Mouse (Mus musculus) fat pad, adult 2 months (tissue): Measurements from ENCODE around the gene Gm49395.
A peak's percentile ranks its signal among the peaks of the same experiment; 100 is the strongest.

ENCODE experiments used
- DNase-seq: peaks from one replicate; pipeline ENCODE4 v3.0.0-alpha.2; 2011; ENCODE audit warnings: low read depth, low spot score; ENCODE audit errors: extremely low read depth

The Gm49395 gene

GRCm38 (mm10) chr13:115099381-115099780 is 2.3 kb downstream of the Gm49395 start:
- no peak for DNase-seq

GRCm38 (mm10) chr13:115098227-115098626 is 3.5 kb downstream of the Gm49395 start:
- DNase-seq: no peak

DNA sequence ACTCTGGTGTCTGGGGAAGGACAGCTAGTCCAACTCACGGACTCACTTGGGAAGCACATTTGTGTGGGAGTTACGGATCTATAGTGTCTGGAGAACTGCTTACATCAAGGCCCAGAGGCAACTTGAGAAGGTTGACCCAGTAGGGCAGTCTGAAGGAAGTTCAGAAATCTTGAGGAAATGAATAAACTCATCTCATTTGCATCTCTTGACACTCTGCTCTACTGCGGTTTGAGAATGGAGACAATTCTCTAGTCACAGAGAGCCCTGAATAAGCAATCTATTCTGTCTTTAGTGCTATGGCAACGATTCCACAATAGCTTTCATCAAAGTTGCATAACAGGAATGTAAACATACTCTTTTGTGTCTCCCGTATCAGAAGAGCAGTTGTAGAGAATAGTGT is 4.8 kb downstream of the Gm49395 start:
- DNase-seq: no peak

- no peak for DNase-seq
Observed at GRCm38 (mm10) chr13:115096216-115096615, 5.5 kb downstream of the Gm49395 start.

DNA sequence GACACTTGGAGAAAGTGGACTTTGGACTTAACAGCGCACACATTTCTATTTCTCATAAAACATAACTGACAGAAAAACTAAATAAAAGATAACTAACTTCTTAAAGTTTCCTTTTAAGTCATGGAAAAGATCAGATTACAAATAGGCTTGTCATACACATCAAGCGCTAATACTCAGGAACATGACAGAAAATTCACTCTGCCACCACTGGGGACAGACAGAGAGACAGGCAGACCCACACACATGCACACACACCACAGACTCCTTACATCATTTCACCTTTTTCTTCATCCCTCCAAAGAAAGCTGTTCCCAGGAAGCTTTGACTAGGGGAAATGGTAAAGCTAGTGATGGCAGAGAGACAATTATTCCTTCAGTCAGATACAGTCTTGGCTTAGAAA is 6.3 kb downstream of the Gm49395 start:
- DNase-seq: no peak

GRCm38 (mm10) chr13:115091511-115091910 is 10.2 kb downstream of the Gm49395 start:
- DNase-seq: no peak

GRCm38 (mm10) chr13:115090977-115091445 is 10.7 kb downstream of the Gm49395 start:
- no peak for DNase-seq

DNA sequence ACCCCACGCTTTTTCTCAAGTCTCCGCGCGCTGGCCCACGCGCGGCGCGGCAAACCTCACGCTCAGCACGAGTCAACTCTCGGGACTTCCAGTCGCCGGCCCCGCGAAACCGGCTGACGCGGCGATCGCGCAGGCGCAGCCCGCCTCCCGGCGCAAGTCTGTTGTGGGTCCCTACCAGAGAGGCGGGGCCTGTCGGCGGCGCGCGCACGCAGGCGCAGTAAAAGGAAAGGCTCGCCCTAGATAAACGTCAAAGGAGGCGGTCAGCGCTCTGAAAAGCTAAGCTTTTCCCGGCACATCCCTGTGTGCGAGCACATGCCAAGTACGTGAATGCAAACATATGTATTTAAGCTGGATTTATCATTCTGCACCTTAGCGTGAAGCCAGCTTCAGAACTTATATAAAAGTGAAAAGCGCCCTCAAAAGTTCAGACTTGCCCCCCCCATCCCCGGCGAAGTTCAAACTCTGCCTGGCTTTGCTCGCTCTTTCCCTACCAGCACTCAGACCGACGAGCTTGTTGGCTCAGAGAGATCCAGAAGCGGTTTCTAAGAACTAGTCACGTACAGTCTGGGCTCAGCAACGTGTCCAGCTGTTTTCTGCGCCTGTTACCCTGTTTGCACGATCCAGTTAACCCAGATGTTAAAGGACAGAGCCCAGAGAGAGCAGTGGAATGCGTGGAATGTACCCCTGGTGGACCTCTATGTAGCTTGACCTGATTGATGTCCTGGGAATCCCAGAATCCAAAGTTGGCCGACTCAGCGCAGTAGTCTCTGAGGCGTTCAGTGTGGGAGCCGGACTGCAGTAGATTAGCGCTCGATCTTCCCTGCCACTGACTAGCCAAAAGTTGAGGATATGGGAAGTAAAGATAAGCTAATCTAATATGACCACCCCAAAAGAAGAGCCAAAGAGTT is 11.4 kb downstream of the Gm49395 start, which contains the start of gene Pelo:
TSS of gene Pelo (minus strand) at position 118 of the 908 bp plus-strand sequence.
- no peak for DNase-seq

- DNase-seq: no peak
Observed at GRCm38 (mm10) chr13:115089395-115090025, 12.2 kb downstream of the Gm49395 start.

DNA sequence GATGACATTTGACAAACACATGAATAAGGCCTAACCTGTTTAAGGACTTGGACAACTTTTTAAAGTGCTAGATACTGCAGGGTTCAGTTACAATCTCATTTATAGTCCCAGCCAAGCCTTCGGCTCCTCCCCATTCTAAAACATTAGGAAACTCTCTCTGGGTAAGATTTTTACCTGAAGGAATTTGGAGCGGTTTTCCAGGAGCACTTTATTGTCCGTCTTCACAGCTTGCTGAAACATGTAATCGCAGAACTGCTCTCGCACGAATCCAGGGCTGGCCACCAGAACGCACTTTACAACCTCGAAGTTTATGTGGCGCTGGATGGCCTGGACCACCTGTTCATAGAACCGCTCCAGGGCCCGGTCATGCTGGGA is 12.7 kb downstream of the Gm49395 start:
- peak; percentile 58 for DNase-seq

DNA sequence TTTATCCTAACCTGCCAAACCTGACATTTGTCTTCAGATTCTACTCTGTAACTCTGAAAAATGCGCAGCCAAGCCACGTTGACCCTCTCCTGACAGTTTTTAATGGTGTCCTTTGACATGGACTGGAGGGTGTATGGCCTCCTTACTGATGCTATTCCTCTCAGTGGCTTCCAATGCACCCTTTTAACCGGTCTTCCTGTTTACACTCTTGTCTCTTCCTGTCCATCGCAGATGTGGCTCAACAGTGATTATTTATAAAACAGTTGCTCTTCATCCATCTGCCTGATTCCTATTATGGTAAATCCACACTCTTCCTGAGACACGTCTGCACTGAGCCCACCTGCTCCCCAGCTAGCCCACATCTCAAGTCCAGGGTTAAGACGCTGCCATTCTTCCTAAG is 15.7 kb downstream of the Gm49395 start:
- no peak for DNase-seq

GRCm38 (mm10) chr13:115082339-115082738 is 19.4 kb downstream of the Gm49395 start:
- no peak for DNase-seq

- no peak for DNase-seq
Observed at GRCm38 (mm10) chr13:115079996-115080585, 21.6 kb downstream of the Gm49395 start.

DNA sequence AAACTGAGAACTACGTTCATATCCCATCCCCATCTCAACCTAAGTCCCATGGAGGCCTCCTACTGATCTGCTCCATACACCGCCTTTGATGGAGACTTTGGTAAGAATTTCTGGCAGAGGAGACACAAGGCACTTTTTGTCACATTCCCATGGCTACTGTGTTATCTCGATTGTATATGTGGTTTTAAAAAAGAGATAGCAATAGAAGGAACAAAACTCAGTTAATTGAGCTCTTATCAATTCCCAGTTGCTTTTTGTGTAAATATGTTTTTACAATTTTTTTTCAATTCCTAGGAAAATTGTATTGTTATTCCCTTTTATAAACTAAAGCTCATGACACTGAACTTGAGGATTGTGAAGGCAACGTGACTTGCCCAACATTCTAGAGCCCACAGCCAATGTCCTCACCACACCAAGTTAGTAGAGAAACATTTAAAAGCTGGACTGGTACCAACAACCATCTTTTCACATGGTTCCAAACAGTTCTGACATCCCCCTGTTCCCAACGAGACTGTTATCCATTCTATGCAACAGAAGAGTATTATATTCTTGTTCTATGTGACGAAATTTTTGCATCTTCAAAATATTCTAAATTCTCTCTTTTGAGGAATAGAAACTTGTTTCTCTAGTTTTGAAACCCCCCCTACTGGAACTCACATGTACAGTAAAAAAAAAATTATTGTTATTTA is 22.6 kb downstream of the Gm49395 start:
- DNase-seq: no peak

- no peak for DNase-seq
Observed at GRCm38 (mm10) chr13:115077346-115078134, 24.2 kb downstream of the Gm49395 start.

- no peak for DNase-seq
Observed at GRCm38 (mm10) chr13:115072386-115072785, 29.3 kb downstream of the Gm49395 start.

GRCm38 (mm10) chr13:115071431-115071830 is 30.3 kb downstream of the Gm49395 start:
- DNase-seq: no peak

DNA sequence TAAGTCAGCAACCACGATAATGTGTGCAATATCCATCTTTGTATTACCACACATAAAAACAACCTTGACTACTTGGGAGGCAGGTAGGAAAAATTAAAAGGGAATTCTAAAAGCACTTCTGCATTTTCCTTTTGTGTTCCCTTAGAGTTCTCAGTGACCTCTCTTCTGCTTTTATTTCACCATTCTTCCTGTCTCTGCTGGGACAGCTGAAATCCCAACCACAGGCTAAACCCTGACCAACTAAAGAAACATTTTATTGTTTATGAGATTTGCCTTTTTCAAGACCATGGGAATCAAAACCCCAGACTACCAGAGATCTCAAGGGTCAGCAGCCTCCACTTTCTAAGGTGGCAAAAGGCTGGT is 33.8 kb downstream of the Gm49395 start:
- no peak for DNase-seq

GRCm38 (mm10) chr13:115067324-115067967 is 34.3 kb downstream of the Gm49395 start:
- DNase-seq: no peak

- no peak for DNase-seq
Observed at GRCm38 (mm10) chr13:115057555-115057954, 44.2 kb downstream of the Gm49395 start.
